Mouse (Mus musculus) embryonic facial prominence, embryonic 14.5 days (tissue): Measurements from ENCODE around the gene Cog6. TPM values are rescaled to one million over a fixed set of nuclear protein-coding genes. Genes with fewer than 3 reads are reported as not detected.

Experiments used
- ATAC-seq: fragments of 200-750 bp; cut with Nextera tagmentation; 2 replicates; pipeline ENCODE4 v1.8.0; 2017; ENCODE audit warnings: low read depth, moderate number of reproducible peaks, moderate TSS enrichment
- DNase-seq: peaks from one replicate; pipeline ENCODE4 v3.0.0-alpha.2; 2015; ENCODE audit warnings: low spot score
- H3K27ac ChIP-seq: fragments of 300-500 bp; sonication (generic); replicated peaks from 2 replicates; pipeline ENCODE4 v1.5.1; 2014; ENCODE audit warnings: low read depth, mild to moderate bottlenecking, low read length, moderate library complexity
- H3K27me3 ChIP-seq: fragments of 300-500 bp; sonication (generic); replicated peaks from 2 replicates; pipeline ENCODE4 v1.6.1; 2014; ENCODE audit warnings: low read length; ENCODE audit not compliant: control insufficient read depth, insufficient read depth
- H3K36me3 ChIP-seq: fragments of 300-500 bp; sonication (generic); 2 replicates; pipeline ENCODE4 v1.6.1; 2014; ENCODE audit warnings: low read length, mixed read lengths; ENCODE audit not compliant: control insufficient read depth, insufficient read depth
- H3K4me1 ChIP-seq: fragments of 300-500 bp; sonication (generic); 2 replicates; pipeline ENCODE4 v1.6.1; 2014; ENCODE audit warnings: antibody characterized with exemption, low read length; ENCODE audit not compliant: control insufficient read depth, insufficient read depth
- H3K4me2 ChIP-seq: fragments of 300-500 bp; sonication (generic); 2 replicates; pipeline ENCODE4 v1.6.1; 2014; ENCODE audit warnings: low read depth, mild to moderate bottlenecking, low read length, moderate library complexity, mixed read lengths
- H3K4me3 ChIP-seq: fragments of 300-500 bp; sonication (generic); 2 replicates; pipeline ENCODE4 v1.5.1; 2014; ENCODE audit warnings: low read depth, mild to moderate bottlenecking, low read length
- H3K9ac ChIP-seq: fragments of 300-500 bp; sonication (generic); 2 replicates; pipeline ENCODE4 v1.6.1; 2014; ENCODE audit warnings: low read depth, mild to moderate bottlenecking, low read length, moderate library complexity, mixed read lengths
- H3K9me3 ChIP-seq: fragments of 300-500 bp; sonication (generic); 2 replicates; pipeline ENCODE4 v1.6.1; 2016; ENCODE audit warnings: low read length; ENCODE audit not compliant: control insufficient read depth
- WGBS: fragments of 180-500 bp; shearing (Covaris S2); extraction: QIAGEN DNeasy Blood & Tissue Kit; methylation state at CpG from one replicate; pipeline ENCODE4 v1.1.7; 2014; 5-methylcytosine and 5-hydroxymethylcytosine counted together
- polyA plus RNA-seq: library from polyadenylated mRNA; unstranded; fragments of >200 nt; fragmentation: Nextera tagmentation; extraction: Ambion mirVana; gene quantifications from 2 replicates; pipeline ENCODE4 v1.2.1, GENCODE M21; 2014

Gene Cog6
- polyA plus RNA-seq, 1 experiment from 2014 or later: 52.8 TPM

- no peak overlapping the region for H3K4me3 ChIP-seq
- no peak overlapping the region for H3K27ac ChIP-seq
- peak; percentile 54 for DNase-seq
- no peaks in the 10 kb centered on the region for H3K36me3 ChIP-seq
- peaks cover 9% of the 10 kb centered on the region; the same call in 1 of the 2 replicates for H3K4me1 ChIP-seq
- 44% methylated on average over 8 of the region's 8 CpGs for WGBS
- H3K9ac ChIP-seq: no peak overlapping the region
- no peaks in the 10 kb centered on the region; the same call in none of the 2 replicates for H3K9me3 ChIP-seq
- H3K27me3 ChIP-seq: no peaks in the 10 kb centered on the region
- no peak for ATAC-seq
- no peak overlapping the region for H3K4me2 ChIP-seq
These were observed 53.6 kb downstream of the Cog6 start for GRCm38 (mm10) chr3:52963441-52963840.

- Histone ChIP-seq H3K9ac (no peak overlapping the region), H3K27me3 (no peaks in the 10 kb centered on the region), H3K9me3 (no peaks in the 10 kb centered on the region; the same call in none of the 2 replicates), H3K4me3 (no peak overlapping the region), H3K4me2 (no peak overlapping the region), H3K27ac (no peak overlapping the region), H3K36me3 (no peaks in the 10 kb centered on the region), H3K4me1 (peaks cover 9% of the 10 kb centered on the region; the same call in 1 of the 2 replicates)
- WGBS: 93% methylated on average over 14 of the region's 14 CpGs
- DNase-seq: no peak
- no peak for ATAC-seq
These were observed 54.6 kb downstream of the Cog6 start for GRCm38 (mm10) chr3:52962391-52962790.

GRCm38 (mm10) chr3:52961661-52962060 lies 55.4 kb downstream of the Cog6 start:
- Histone ChIP-seq H3K9ac (no peak overlapping the region), H3K27ac (no peak overlapping the region), H3K4me1 (peaks cover 9% of the 10 kb centered on the region; the same call in 1 of the 2 replicates), H3K9me3 (no peaks in the 10 kb centered on the region; the same call in none of the 2 replicates), H3K36me3 (no peaks in the 10 kb centered on the region), H3K4me2 (no peak overlapping the region), H3K27me3 (no peaks in the 10 kb centered on the region), H3K4me3 (no peak overlapping the region)
- 74% methylated on average over 3 of the region's 3 CpGs for WGBS
- no peak for ATAC-seq
- DNase-seq: no peak

- Histone ChIP-seq H3K9me3 (no peaks in the 10 kb centered on the region; the same call in none of the 2 replicates), H3K9ac (no peak overlapping the region), H3K4me1 (peaks cover 9% of the 10 kb centered on the region; the same call in 1 of the 2 replicates), H3K36me3 (no peaks in the 10 kb centered on the region), H3K27ac (no peak overlapping the region), H3K27me3 (no peaks in the 10 kb centered on the region), H3K4me3 (no peak overlapping the region), H3K4me2 (no peak overlapping the region)
- ATAC-seq: no peak
- 89% methylated on average over 13 of the region's 13 CpGs for WGBS
- DNase-seq: no peak
These were observed 56.1 kb downstream of the Cog6 start for GRCm38 (mm10) chr3:52960951-52961350.

GRCm38 (mm10) chr3:52958444-52959120 lies 58.5 kb downstream of the Cog6 start:
- ATAC-seq (no peak), DNase-seq (no peak)
- no peak overlapping the region for H3K27ac ChIP-seq
- no peak overlapping the region for H3K4me2 ChIP-seq
- H3K36me3 ChIP-seq: no peaks in the 10 kb centered on the region
- no peaks in the 10 kb centered on the region; the same call in none of the 2 replicates for H3K9me3 ChIP-seq
- H3K4me3 ChIP-seq: no peak overlapping the region
- no peak overlapping the region for H3K9ac ChIP-seq
- H3K27me3 ChIP-seq: no peaks in the 10 kb centered on the region
- H3K4me1 ChIP-seq: 0 out of 2 replicates have a peak, but pooled peaks cover 8% of the 10 kb centered on the region
- WGBS: 81% methylated on average over 10 of the region's 10 CpGs

- Histone ChIP-seq H3K36me3 (no peaks in the 10 kb centered on the region), H3K9me3 (no peaks in the 10 kb centered on the region; the same call in none of the 2 replicates), H3K4me2 (no peak overlapping the region), H3K27ac (no peak overlapping the region), H3K27me3 (no peaks in the 10 kb centered on the region), H3K4me1 (0 out of 2 replicates have a peak, but pooled peaks cover 6% of the 10 kb centered on the region), H3K9ac (no peak overlapping the region), H3K4me3 (no peak overlapping the region)
- DNase-seq (no peak), ATAC-seq (no peak)
- WGBS: 69% methylated on average over 7 of the region's 7 CpGs
These were observed 59.2 kb downstream of the Cog6 start for GRCm38 (mm10) chr3:52957861-52958260.

GRCm38 (mm10) chr3:52956236-52956635 lies 60.8 kb downstream of the Cog6 start:
- no peak for DNase-seq
- Histone ChIP-seq H3K4me1 (0 out of 2 replicates have a peak, but pooled peaks cover 6% of the 10 kb centered on the region), H3K27me3 (no peaks in the 10 kb centered on the region), H3K9ac (no peak overlapping the region), H3K9me3 (no peaks in the 10 kb centered on the region; the same call in 1 of the 2 replicates), H3K27ac (0 out of 2 replicates have a peak overlapping the region, but pooled peaks have one; percentile 29), H3K4me2 (no peak overlapping the region), H3K4me3 (no peak overlapping the region), H3K36me3 (no peaks in the 10 kb centered on the region)
- WGBS: 77% methylated on average over 11 of the region's 11 CpGs
- no peak for ATAC-seq

GRCm38 (mm10) chr3:52955481-52956019 lies 61.5 kb downstream of the Cog6 start:
- no peaks in the 10 kb centered on the region; the same call in 1 of the 2 replicates for H3K9me3 ChIP-seq
- 11% methylated on average over 10 of the region's 10 CpGs for WGBS
- no peaks in the 10 kb centered on the region for H3K36me3 ChIP-seq
- DNase-seq (peak; percentile 65), ATAC-seq (peak; percentile 60; the same call in 1 of the 2 replicates)
- H3K27ac ChIP-seq: peak overlapping the region; percentile 29; the same call in 1 of the 2 replicates
- no peak overlapping the region for H3K4me3 ChIP-seq
- no peaks in the 10 kb centered on the region for H3K27me3 ChIP-seq
- H3K4me2 ChIP-seq: no peak overlapping the region
- H3K9ac ChIP-seq: no peak overlapping the region
- 0 out of 2 replicates have a peak, but pooled peaks cover 6% of the 10 kb centered on the region for H3K4me1 ChIP-seq
